Mouse (Mus musculus): ENCODE results near the gene Pah. TPM values are rescaled to one million over a fixed set of nuclear protein-coding genes. Genes with fewer than 3 reads are reported as not detected.

Pah gene
- polyA plus RNA-seq, 1 experiment from 2014 or later: 40.9 TPM

- Histone ChIP-seq H3K9ac (ENCODE audit: low read depth, low read length) (no peak overlapping the region), H3K4me3 (replicated peaks; ENCODE audit: low read depth, low read length) (no peak overlapping the region), H3K4me1 (replicated peaks; ENCODE audit: insufficient read depth, low read length) (no peaks in the 10 kb centered on the region), H3K4me2 (ENCODE audit: low read length) (no peak overlapping the region), H3K36me3 (ENCODE audit: insufficient read depth, low read length) (no peaks in the 10 kb centered on the region), H3K9me3 (replicated peaks; ENCODE audit: low read length) (no peaks in the 10 kb centered on the region), H3K27me3 (ENCODE audit: insufficient read depth, low read length) (peaks cover 55% of the 10 kb centered on the region), H3K27ac (no peak overlapping the region)
- TF ChIP-seq CTCF (IDR thresholded peaks at IDR 0.05; ENCODE audit: low read depth): no peak
- DNase-seq (ENCODE audit: low spot score) (no peak), ATAC-seq (replicated peaks; ENCODE audit: low FRiP score, low read depth) (no peak)
- WGBS: 8% methylated on average over 7 of the region's 7 CpGs
These were observed 19.9 kb upstream of the Pah start for GRCm38 (mm10) chr10:87501659-87502042.

- H3K9ac ChIP-seq (ENCODE audit: low read depth, low read length): no peak overlapping the region
- H3K4me2 ChIP-seq (ENCODE audit: low read length): no peak overlapping the region
- 18% methylated on average over 5 of the region's 5 CpGs for WGBS
- H3K9me3 ChIP-seq (replicated peaks; ENCODE audit: low read length): no peaks in the 10 kb centered on the region
- no peak overlapping the region for H3K27ac ChIP-seq
- TF ChIP-seq CTCF (IDR thresholded peaks at IDR 0.05; ENCODE audit: low read depth): peak; percentile 45; the same call in 1 of the 2 replicates
- no peak overlapping the region for H3K4me3 ChIP-seq (replicated peaks; ENCODE audit: low read depth, low read length)
- DNase-seq (ENCODE audit: low spot score) (no peak), ATAC-seq (replicated peaks; ENCODE audit: low FRiP score, low read depth) (no peak)
- H3K4me1 ChIP-seq (replicated peaks; ENCODE audit: insufficient read depth, low read length): no peaks in the 10 kb centered on the region
- H3K27me3 ChIP-seq (ENCODE audit: insufficient read depth, low read length): peaks cover 49% of the 10 kb centered on the region
- H3K36me3 ChIP-seq (ENCODE audit: insufficient read depth, low read length): no peaks in the 10 kb centered on the region
These were observed 19.3 kb upstream of the Pah start for GRCm38 (mm10) chr10:87502283-87502682.

GRCm38 (mm10) chr10:87503946-87504345 lies 17.6 kb upstream of the Pah start:
- ATAC-seq (replicated peaks; ENCODE audit: low FRiP score, low read depth) (no peak), DNase-seq (ENCODE audit: low spot score) (peak; percentile 76)
- peaks cover 35% of the 10 kb centered on the region for H3K27me3 ChIP-seq (ENCODE audit: insufficient read depth, low read length)
- no peak overlapping the region for H3K4me3 ChIP-seq (replicated peaks; ENCODE audit: low read depth, low read length)
- no peaks in the 10 kb centered on the region for H3K36me3 ChIP-seq (ENCODE audit: insufficient read depth, low read length)
- no peak overlapping the region for H3K4me2 ChIP-seq (ENCODE audit: low read length)
- H3K9ac ChIP-seq (ENCODE audit: low read depth, low read length): no peak overlapping the region
- no peak overlapping the region for H3K27ac ChIP-seq
- H3K4me1 ChIP-seq (replicated peaks; ENCODE audit: insufficient read depth, low read length): no peaks in the 10 kb centered on the region
- peak; percentile 95 for TF ChIP-seq CTCF (IDR thresholded peaks at IDR 0.05; ENCODE audit: low read depth)
- no peaks in the 10 kb centered on the region for H3K9me3 ChIP-seq (replicated peaks; ENCODE audit: low read length)
- under 1% methylated on average over 10 of the region's 10 CpGs for WGBS

- WGBS: 67% methylated on average over 4 of the region's 4 CpGs
- H3K4me3 ChIP-seq (replicated peaks; ENCODE audit: low read depth, low read length): no peak overlapping the region
- no peaks in the 10 kb centered on the region for H3K9me3 ChIP-seq (replicated peaks; ENCODE audit: low read length)
- no peaks in the 10 kb centered on the region for H3K36me3 ChIP-seq (ENCODE audit: insufficient read depth, low read length)
- no peak overlapping the region for H3K9ac ChIP-seq (ENCODE audit: low read depth, low read length)
- no peak for DNase-seq (ENCODE audit: low spot score)
- H3K4me2 ChIP-seq (ENCODE audit: low read length): no peak overlapping the region
- TF ChIP-seq CTCF (IDR thresholded peaks at IDR 0.05; ENCODE audit: low read depth): no peak
- 0 out of 2 replicates have a peak, but pooled peaks cover under 1% of the 10 kb centered on the region for H3K27me3 ChIP-seq (ENCODE audit: insufficient read depth, low read length)
- no peak for ATAC-seq (replicated peaks; ENCODE audit: low FRiP score, low read depth)
- H3K4me1 ChIP-seq (replicated peaks; ENCODE audit: insufficient read depth, low read length): no peaks in the 10 kb centered on the region
- H3K27ac ChIP-seq: no peak overlapping the region
These were observed 13.0 kb upstream of the Pah start for GRCm38 (mm10) chr10:87508581-87508980.

- ATAC-seq (replicated peaks; ENCODE audit: low FRiP score, low read depth): 0 out of 2 replicates have a peak, but pooled peaks have one; percentile 57
- H3K27me3 ChIP-seq (ENCODE audit: insufficient read depth, low read length): no peaks in the 10 kb centered on the region
- TF ChIP-seq CTCF (IDR thresholded peaks at IDR 0.05; ENCODE audit: low read depth): peak; percentile 58
- no peak overlapping the region for H3K4me3 ChIP-seq (replicated peaks; ENCODE audit: low read depth, low read length)
- no peaks in the 10 kb centered on the region for H3K4me1 ChIP-seq (replicated peaks; ENCODE audit: insufficient read depth, low read length)
- no peak for DNase-seq (ENCODE audit: low spot score)
- H3K9ac ChIP-seq (ENCODE audit: low read depth, low read length): no peak overlapping the region
- H3K36me3 ChIP-seq (ENCODE audit: insufficient read depth, low read length): no peaks in the 10 kb centered on the region
- H3K27ac ChIP-seq: no peak overlapping the region
- H3K4me2 ChIP-seq (ENCODE audit: low read length): no peak overlapping the region
- H3K9me3 ChIP-seq (replicated peaks; ENCODE audit: low read length): no peaks in the 10 kb centered on the region
These were observed 8.5 kb upstream of the Pah start for GRCm38 (mm10) chr10:87513052-87513451.

GRCm38 (mm10) chr10:87518585-87518984 lies 3.0 kb upstream of the Pah start:
- 63% methylated on average over 2 of the region's 2 CpGs for WGBS
- ATAC-seq (replicated peaks; ENCODE audit: low FRiP score, low read depth) (no peak), DNase-seq (ENCODE audit: low spot score) (no peak)
- H3K36me3 ChIP-seq (ENCODE audit: insufficient read depth, low read length): no peaks in the 10 kb centered on the region
- H3K9ac ChIP-seq (ENCODE audit: low read depth, low read length): no peak overlapping the region
- no peaks in the 10 kb centered on the region for H3K9me3 ChIP-seq (replicated peaks; ENCODE audit: low read length)
- no peak overlapping the region for H3K4me3 ChIP-seq (replicated peaks; ENCODE audit: low read depth, low read length)
- H3K4me2 ChIP-seq (ENCODE audit: low read length): no peak overlapping the region
- no peak for TF ChIP-seq CTCF (IDR thresholded peaks at IDR 0.05; ENCODE audit: low read depth)
- peak overlapping the region; percentile 54; the same call in 1 of the 2 replicates for H3K27ac ChIP-seq
- no peaks in the 10 kb centered on the region for H3K4me1 ChIP-seq (replicated peaks; ENCODE audit: insufficient read depth, low read length)
- H3K27me3 ChIP-seq (ENCODE audit: insufficient read depth, low read length): no peaks in the 10 kb centered on the region

All from kidney, postnatal 0 days (tissue).